Mouse (Mus musculus) urinary bladder, postnatal 4 days (tissue): ENCODE results near the gene Meis1.

Experiments used
- DNase-seq, 2 experiments: peaks; one replicate each; pipeline ENCODE4 v3.0.0; 2021 to 2022; ENCODE audit warnings: low spot score in 2 of 2

The Meis1 gene

GRCm38 (mm10) chr11:18906866-18907265 lies 111.9 kb downstream of the Meis1 start:
- no peak for DNase-seq

GRCm38 (mm10) chr11:18905431-18905830 lies 113.4 kb downstream of the Meis1 start:
- DNase-seq = no peak

- DNase-seq = no peak
Observed at GRCm38 (mm10) chr11:18904880-18905279, 113.9 kb downstream of the Meis1 start.

DNA sequence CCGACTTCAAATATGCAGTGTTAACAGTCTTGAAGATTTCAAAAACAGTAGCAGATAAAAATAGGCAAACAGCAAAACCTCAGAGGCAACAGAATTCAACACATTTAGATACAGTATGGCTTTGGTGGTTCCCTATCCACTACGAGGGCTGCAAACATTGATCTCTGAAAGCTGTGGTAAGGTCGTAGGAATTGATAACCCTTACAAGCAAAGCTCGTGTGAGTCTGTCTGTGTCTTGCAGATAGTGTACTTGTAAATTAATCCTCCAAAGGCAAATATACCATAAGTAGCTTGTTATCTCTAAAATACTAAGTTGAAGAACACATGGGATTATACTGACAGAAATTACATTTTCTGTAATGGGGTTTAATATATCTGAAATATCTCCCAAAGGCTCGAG lies 114.5 kb downstream of the Meis1 start:
- DNase-seq = no peak

DNA sequence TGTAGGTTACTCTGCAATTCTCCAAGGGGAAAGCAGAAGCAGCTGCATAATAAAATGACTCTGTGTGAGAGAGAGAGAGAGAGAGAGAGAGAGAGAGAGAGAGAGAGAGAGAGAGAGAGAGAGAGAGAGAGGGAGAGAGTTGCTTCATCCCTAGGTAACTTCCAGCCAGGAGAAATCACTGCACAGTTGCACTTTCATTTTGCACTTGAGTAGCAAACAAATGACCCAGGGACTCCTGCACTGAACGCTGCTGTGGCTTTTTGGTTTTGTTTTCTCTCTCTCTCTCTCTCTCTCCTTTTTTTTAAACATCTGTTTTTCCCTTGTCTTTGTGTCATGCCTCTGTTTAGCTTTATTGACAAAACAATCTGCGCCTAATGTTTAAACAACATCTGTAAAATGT lies 118.3 kb downstream of the Meis1 start:
- DNase-seq = no peak

DNA sequence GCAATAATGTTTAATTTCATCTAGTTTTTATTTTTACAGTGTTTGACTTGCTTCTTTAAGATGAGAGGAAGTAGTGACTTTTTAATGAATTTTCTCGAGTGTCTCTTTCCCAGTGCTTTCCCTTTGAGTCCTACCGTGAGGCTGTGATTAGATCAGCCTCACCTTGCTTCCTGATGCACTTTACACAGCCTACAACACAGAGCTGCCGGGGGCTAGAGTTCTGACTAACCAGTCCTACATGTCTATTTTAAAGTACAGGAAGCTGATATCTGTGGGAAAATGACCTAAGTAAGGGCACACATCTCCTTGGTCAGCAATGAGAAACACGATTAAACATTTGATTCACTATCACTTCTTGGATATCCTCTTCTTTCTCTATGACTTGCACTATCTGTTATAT lies 119.9 kb downstream of the Meis1 start:
- no peak for DNase-seq

DNA sequence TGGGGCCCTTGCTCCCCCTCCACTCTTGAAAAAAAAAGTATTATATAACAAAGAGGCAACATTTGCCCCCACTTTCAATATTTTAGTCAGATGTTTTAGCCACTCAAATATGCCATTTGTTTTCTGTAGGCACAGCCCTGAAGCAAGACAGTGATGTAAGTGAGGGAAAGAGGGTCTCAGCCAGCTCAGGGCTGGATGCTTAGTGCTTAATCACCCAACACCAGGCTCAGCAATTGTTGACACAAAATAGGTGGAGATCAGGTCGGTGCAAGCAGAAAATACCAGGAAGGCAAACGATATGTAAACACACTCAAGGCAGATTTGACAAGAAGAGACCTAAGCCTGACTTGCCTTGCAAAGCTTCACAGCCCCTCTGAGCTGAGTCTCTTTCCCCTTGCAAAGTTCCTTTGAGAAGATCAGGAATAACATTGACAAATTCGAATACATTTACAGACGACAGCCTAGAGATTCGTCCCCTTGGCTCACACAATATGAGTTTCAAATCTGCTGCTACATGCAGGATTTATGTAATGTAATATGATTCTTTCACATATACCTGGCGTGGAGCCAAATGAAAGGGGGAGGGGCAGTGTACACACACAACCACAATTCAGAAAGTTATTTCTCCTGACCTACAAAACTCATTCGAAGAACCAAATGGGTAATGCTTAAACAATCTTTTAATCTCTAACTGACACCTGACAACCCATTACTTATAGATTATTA lies 120.7 kb downstream of the Meis1 start:
- peak in 1 of 2 experiments; percentile 69 for DNase-seq

DNA sequence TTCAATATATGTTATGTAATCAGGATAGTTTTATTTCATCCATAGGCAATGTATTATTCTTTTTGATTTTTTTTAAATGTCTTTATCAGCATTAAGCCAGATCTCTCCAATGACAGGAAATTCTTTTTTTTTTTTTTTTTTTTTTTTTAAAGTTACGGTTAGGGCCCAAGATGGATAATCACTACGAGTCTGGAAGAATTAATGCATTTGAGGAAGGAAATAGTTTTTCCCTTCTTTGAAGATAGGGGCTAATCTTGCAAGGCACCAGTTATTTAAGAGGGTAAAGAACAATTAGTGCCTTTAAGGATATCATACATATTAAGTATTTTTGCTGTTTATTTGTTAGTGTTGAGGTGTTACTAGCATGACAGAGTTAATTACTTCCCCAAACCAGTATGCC lies 121.5 kb downstream of the Meis1 start:
- no peak for DNase-seq

DNA sequence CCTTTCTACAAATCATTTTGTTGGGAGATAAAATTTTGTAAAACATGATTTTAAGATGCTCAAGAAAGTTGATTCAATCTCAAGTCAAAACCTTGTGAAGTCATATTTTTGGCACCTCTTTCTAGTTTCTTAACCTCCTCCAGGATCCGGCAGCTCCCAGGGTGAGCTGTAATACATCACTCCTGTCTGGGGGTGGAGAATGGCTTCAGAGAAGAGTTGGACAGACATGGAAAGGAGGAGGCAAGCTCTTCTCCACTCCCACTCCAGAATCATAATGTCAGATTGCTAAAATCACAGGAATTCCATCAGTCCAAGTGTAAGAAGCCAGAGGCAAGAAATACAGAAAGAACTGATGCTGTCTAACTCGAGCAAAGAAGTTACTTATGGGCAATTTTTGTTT lies 126.3 kb downstream of the Meis1 start:
- no peak for DNase-seq

GRCm38 (mm10) chr11:18889139-18889538 lies 129.6 kb downstream of the Meis1 start:
- no peak for DNase-seq

GRCm38 (mm10) chr11:18888651-18889050 lies 130.1 kb downstream of the Meis1 start:
- no peak for DNase-seq

DNA sequence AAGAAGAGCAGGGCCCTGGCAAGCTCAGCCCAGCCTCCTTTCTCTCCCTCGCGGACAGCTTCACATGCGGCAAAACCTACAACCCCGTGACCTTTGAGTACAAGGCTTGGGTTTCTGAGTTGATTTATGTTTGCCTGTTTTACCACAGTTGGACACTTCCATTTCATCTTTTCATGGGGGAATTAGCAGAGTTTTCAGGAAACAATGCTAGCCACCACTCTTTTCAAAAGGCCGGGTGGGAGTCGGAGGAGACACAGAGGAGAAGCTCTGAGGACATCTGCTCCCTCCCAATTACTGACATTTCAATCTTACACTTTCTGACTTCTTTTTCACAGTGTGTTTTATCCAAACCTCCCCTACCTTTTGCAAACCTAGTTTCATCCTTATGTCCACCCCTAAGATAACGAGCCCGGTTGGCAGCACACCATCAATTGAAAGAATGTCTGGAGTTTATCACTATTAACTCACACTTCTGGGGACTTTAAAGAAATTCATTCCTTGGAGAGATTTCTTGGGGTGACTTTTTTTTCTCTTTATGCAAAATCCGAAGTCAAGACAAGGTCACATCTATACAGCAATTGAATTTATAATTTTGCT lies 133.0 kb downstream of the Meis1 start:
- DNase-seq = no peak

GRCm38 (mm10) chr11:18885036-18885728 lies 133.6 kb downstream of the Meis1 start:
- DNase-seq = no peak

GRCm38 (mm10) chr11:18883987-18884386 lies 134.8 kb downstream of the Meis1 start:
- DNase-seq = no peak

DNA sequence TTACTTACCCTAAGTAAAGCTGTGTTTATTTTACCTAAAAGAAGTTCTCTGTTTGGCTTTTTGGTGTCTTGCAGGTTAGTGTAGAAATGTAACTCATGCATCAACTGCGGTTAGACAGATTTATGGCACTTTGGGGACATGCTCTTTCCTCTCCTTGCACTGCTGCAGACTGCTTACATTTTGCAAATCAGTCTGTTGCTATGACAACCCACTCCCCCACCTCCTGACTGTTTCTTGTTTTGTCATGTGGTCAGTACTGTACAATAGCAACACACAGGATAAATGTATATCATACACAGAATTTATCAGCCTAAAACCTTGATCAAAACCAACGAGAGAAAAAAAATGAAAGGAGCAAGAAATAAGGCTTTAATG lies 135.3 kb downstream of the Meis1 start:
- no peak for DNase-seq

- no peak for DNase-seq
Observed at GRCm38 (mm10) chr11:18882747-18883506, 135.9 kb downstream of the Meis1 start.

- no peak for DNase-seq
Observed at GRCm38 (mm10) chr11:18882315-18882714, 136.5 kb downstream of the Meis1 start.

DNA sequence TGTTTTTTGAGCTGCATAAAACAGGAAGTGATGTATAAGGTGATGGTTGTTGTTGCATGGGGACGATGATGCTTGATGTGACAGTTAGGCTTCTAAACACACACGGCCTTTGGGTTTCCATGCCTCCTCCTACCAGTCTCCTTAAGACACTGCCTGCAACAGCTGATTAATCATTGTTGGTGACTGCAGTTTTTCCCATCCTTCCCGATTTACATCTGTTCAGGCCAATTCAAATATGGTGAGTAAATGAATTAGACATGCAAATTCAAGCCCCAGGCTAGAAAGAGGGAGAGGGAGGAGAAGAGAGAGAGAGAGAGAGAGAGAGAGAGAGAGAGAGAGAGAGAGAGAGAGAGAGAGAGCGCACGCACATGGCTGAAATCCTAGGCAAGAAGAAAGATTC lies 138.0 kb downstream of the Meis1 start:
- no peak for DNase-seq

- no peak for DNase-seq
Observed at GRCm38 (mm10) chr11:18879456-18879818, 139.3 kb downstream of the Meis1 start.

GRCm38 (mm10) chr11:18878748-18879455 lies 139.9 kb downstream of the Meis1 start:
- no peak for DNase-seq

- DNase-seq = peak in 1 of 2 experiments; percentile 28
Observed at GRCm38 (mm10) chr11:18878016-18878415, 140.8 kb downstream of the Meis1 start.

DNA sequence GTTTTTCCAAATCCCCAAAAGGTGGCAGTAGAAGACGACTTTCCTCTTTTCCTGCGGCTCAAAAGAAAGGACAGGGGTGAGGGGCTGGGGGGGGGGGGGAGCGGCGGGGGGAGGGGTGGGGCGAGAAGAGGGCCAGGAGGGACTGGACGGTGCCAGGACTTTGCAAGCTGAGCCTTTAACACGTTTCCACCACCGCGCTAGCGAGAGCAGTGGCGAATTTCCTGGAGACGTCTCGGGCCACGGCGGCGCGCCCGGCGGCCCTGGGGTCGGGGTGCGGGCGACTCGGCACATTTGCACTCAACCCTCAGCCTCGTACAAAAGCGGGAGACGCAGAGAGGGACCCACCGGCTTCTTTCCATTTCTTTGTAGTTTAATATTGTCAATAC lies 141.2 kb downstream of the Meis1 start:
- DNase-seq = peak; percentile 72 to 74
